Mouse (Mus musculus): ENCODE measurements around the gene Shisa9. TPM values are rescaled to one million over a fixed set of nuclear protein-coding genes. Genes with fewer than 3 reads are reported as not detected.
A peak's percentile ranks its signal among the peaks of the same experiment; 100 is the strongest.

The Shisa9 gene
- polyA plus RNA-seq, 1 experiment from 2014 or later, result 1.7 TPM

DNA sequence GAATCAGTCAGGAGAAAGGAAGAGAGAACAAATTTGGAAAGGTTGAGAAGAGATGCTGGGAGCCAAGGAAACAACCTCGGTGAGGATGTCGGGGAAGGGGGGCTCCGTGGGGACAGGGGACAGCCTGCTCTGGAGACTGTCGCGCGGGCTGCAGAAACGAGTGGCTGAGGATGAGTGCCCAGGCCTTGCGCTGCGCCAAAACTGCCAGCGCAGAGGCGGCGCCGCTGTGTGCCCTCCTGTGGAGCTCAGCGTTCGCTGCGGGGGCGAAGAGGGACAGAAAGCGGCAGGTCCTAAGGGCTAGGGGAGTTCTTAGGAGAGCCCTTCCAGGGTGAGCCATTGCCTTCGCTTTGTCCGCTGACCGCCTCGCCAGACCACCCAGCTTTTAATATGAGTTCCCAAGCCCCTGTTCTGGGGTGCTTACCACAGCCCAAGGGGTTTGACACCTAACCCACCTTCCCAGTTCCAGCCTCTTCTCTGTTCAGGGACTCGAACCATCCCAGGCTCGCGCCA is 752 bp upstream of the Shisa9 start:
- H3K9me3 ChIP-seq (ENCODE audit: control insufficient read depth, low read length), result no peaks in the 10 kb centered on the region
- no peak overlapping the region for H3K27ac ChIP-seq (ENCODE audit: low read length)
- peaks cover 64% of the 10 kb centered on the region for H3K27me3 ChIP-seq (ENCODE audit: control insufficient read depth, insufficient read depth, low read depth, low read length)
- H3K36me3 ChIP-seq (ENCODE audit: control insufficient read depth, insufficient read depth, low read length), result no peaks in the 10 kb centered on the region
- peak overlapping the region; percentile 95 for H3K4me2 ChIP-seq (ENCODE audit: low read depth, low read length)
- peak overlapping the region; percentile 22; the same call in 1 of the 2 replicates for H3K9ac ChIP-seq (ENCODE audit: low read length)
- peak overlapping the region; percentile 59 for H3K4me3 ChIP-seq (ENCODE audit: low read length)
- ATAC-seq (ENCODE audit: low read depth), result peak; percentile 15; the same call in 1 of the 2 replicates
- H3K4me1 ChIP-seq (replicated peaks; ENCODE audit: control insufficient read depth, insufficient read depth, low read length), result peaks cover 6% of the 10 kb centered on the region
- 3% methylated on average over 25 of the region's 25 CpGs for WGBS

DNA sequence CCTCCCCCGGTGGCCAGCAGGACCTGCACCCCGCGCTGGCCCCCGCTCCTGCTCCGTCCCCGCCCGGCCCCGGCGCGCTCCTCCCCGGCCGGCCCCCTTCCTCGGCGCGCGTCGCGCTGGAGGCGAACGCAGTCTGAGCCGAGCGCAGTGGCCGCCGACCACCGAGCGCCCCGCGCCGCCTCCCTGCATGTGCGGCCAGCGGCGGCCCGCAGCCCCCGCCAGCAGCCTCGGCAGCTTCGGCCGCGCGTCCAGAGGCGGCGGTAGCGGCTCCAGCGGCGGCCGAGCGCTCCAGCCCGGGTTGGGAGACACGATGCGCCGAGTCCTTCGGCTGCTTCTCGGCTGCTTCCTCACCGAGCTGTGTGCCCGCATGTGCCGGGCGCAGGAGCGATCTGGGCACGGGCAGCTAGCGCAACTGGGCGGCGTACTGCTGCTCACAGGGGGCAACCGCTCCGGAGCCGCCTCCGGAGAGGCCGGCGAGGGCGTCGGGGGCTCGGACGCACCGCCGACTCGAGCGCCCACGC is 418 bp downstream of the Shisa9 start:
- Histone ChIP-seq H3K27ac (ENCODE audit: low read length) (no peak overlapping the region), H3K27me3 (ENCODE audit: control insufficient read depth, insufficient read depth, low read depth, low read length) (peaks cover 64% of the 10 kb centered on the region), H3K36me3 (ENCODE audit: control insufficient read depth, insufficient read depth, low read length) (no peaks in the 10 kb centered on the region), H3K9me3 (ENCODE audit: control insufficient read depth, low read length) (no peaks in the 10 kb centered on the region), H3K4me2 (ENCODE audit: low read depth, low read length) (peak overlapping the region; percentile 95), H3K9ac (ENCODE audit: low read length) (peak overlapping the region; percentile 61), H3K4me3 (ENCODE audit: low read length) (peak overlapping the region; percentile 59), H3K4me1 (replicated peaks; ENCODE audit: control insufficient read depth, insufficient read depth, low read length) (peaks cover 6% of the 10 kb centered on the region)
- peak; percentile 74 for ATAC-seq (ENCODE audit: low read depth)
- 0% methylated on average over 49 of the region's 76 CpGs for WGBS

DNA sequence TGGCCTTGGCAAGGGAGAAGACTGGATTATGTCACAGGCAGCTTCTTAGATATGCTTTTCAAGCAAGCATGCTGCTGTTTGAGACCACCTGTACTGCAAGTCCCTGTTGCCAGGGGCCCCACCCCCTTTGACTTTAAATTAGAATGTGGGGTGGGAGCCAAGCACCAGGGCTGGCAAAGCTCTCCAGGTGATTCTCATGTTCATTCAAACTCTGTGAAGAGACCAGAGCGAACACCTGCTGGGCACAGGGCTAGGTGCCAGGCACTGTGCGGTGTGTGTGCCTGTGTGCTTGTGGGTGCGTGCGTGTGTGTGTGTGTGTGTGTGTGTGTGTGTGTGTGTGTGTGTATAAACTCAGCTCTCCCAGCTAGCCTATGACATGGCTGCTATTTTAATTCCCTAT is 3.1 kb downstream of the Shisa9 start:
- Histone ChIP-seq H3K4me1 (replicated peaks; ENCODE audit: control insufficient read depth, insufficient read depth, low read length) (peaks cover 6% of the 10 kb centered on the region), H3K27me3 (ENCODE audit: control insufficient read depth, insufficient read depth, low read depth, low read length) (peaks cover 52% of the 10 kb centered on the region), H3K36me3 (ENCODE audit: control insufficient read depth, insufficient read depth, low read length) (no peaks in the 10 kb centered on the region), H3K4me3 (ENCODE audit: low read length) (no peak overlapping the region), H3K27ac (ENCODE audit: low read length) (no peak overlapping the region), H3K9ac (ENCODE audit: low read length) (no peak overlapping the region), H3K4me2 (ENCODE audit: low read depth, low read length) (no peak overlapping the region), H3K9me3 (ENCODE audit: control insufficient read depth, low read length) (no peaks in the 10 kb centered on the region)
- no peak for ATAC-seq (ENCODE audit: low read depth)
- WGBS, result 83% methylated on average over 4 of the region's 4 CpGs

DNA sequence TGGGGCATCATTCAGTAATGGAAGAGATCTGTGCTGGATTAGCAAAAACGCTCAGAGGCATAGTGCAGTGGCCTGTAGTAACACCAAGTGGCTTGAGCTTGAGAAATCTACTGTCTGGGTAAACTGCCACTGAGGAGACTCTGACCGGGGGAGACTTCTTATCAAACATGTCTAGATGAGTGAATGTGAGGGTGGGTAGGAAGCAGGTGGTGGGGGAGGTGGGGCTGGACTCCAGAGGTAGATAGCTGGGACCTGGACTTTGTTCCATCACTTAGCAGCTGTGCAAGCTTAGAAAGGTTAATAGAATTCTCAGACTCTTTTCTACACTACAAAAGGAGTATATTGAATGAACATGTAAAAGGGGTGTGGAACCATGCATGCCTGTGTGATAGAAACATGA is 21.3 kb downstream of the Shisa9 start:
- H3K4me3 ChIP-seq (ENCODE audit: low read length), result no peak overlapping the region
- H3K9ac ChIP-seq (ENCODE audit: low read length), result no peak overlapping the region
- WGBS, result 61% methylated on average over 2 of the region's 2 CpGs
- H3K4me1 ChIP-seq (replicated peaks; ENCODE audit: control insufficient read depth, insufficient read depth, low read length), result no peaks in the 10 kb centered on the region
- no peaks in the 10 kb centered on the region for H3K9me3 ChIP-seq (ENCODE audit: control insufficient read depth, low read length)
- no peaks in the 10 kb centered on the region for H3K27me3 ChIP-seq (ENCODE audit: control insufficient read depth, insufficient read depth, low read depth, low read length)
- H3K27ac ChIP-seq (ENCODE audit: low read length), result no peak overlapping the region
- H3K36me3 ChIP-seq (ENCODE audit: control insufficient read depth, insufficient read depth, low read length), result no peaks in the 10 kb centered on the region
- no peak overlapping the region for H3K4me2 ChIP-seq (ENCODE audit: low read depth, low read length)
- ATAC-seq (ENCODE audit: low read depth), result no peak

DNA sequence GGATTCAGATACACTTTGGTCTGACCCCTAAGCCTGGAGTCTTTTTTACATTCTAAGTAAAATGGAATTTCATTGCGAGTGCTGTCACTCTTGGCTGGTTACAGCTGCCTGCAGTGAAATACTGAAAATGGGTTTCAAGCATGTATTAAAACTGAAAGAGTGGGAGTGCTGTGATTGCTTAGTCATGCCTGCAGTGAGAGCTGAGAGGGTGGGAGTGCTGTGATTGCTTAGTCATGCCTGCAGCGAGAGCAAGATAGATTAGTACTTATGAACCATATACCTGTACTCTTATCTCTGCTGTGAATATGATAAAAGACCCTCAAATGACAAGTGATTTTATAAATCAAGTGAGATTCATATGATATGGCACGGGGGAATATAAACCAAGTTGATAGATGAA is 26.2 kb downstream of the Shisa9 start:
- Histone ChIP-seq H3K36me3 (ENCODE audit: control insufficient read depth, insufficient read depth, low read length) (no peaks in the 10 kb centered on the region), H3K27me3 (ENCODE audit: control insufficient read depth, insufficient read depth, low read depth, low read length) (no peaks in the 10 kb centered on the region), H3K9ac (ENCODE audit: low read length) (no peak overlapping the region), H3K27ac (ENCODE audit: low read length) (no peak overlapping the region), H3K4me1 (replicated peaks; ENCODE audit: control insufficient read depth, insufficient read depth, low read length) (peaks cover 3% of the 10 kb centered on the region; the same call in 1 of the 2 replicates), H3K4me3 (ENCODE audit: low read length) (no peak overlapping the region), H3K4me2 (ENCODE audit: low read depth, low read length) (no peak overlapping the region), H3K9me3 (ENCODE audit: control insufficient read depth, low read length) (no peaks in the 10 kb centered on the region)
- WGBS, result 77% methylated on average over 3 of the region's 3 CpGs
- ATAC-seq (ENCODE audit: low read depth), result no peak

DNA sequence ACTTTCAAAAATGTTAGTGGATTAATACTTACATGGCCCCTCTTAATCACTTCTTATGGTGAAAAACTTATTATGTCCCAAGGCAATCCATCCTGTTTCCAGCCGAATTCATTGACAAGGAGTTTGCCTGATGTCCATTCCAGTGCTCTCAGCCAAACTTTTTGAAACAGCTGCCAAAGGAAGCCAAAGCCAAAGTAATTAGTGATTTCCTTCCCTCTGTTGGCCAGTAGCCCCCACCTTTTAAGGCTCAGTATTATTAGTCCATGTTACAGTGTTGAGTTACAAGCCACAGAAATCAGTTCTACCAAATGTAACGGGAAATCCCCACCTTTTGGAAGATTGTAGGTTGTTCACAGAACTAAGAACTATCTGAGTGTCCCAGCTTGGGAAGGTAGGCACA is 28.8 kb downstream of the Shisa9 start:
- Histone ChIP-seq H3K4me2 (ENCODE audit: low read depth, low read length) (no peak overlapping the region), H3K9ac (ENCODE audit: low read length) (no peak overlapping the region), H3K27ac (ENCODE audit: low read length) (peak overlapping the region; percentile 62), H3K27me3 (ENCODE audit: control insufficient read depth, insufficient read depth, low read depth, low read length) (no peaks in the 10 kb centered on the region), H3K9me3 (ENCODE audit: control insufficient read depth, low read length) (no peaks in the 10 kb centered on the region), H3K4me3 (ENCODE audit: low read length) (no peak overlapping the region), H3K36me3 (ENCODE audit: control insufficient read depth, insufficient read depth, low read length) (no peaks in the 10 kb centered on the region), H3K4me1 (replicated peaks; ENCODE audit: control insufficient read depth, insufficient read depth, low read length) (peaks cover 6% of the 10 kb centered on the region; the same call in 1 of the 2 replicates)
- WGBS, result 41% methylated on average over 2 of the region's 2 CpGs
- peak; percentile 87 for ATAC-seq (ENCODE audit: low read depth)

DNA sequence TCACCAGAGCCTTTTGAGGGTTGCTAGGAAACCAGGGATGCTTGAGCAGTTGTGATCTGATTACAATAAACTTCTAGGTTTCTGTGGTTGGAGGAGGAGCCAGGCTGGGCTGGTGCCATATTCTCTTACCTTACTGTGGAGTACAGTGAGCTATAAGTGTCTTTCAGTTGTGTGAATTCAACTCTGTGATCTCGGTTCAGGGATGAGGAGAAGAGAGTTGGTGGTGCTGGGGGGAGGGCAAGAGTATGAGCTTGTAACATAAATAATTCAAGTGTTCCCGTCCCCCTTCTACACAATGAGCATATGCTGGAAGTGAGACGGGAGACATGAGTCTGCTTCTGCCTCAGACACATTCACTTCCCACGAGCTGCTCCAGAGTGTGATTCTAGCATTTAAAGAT is 30.6 kb downstream of the Shisa9 start:
- no peak overlapping the region for H3K4me2 ChIP-seq (ENCODE audit: low read depth, low read length)
- H3K36me3 ChIP-seq (ENCODE audit: control insufficient read depth, insufficient read depth, low read length), result no peaks in the 10 kb centered on the region
- peaks cover 14% of the 10 kb centered on the region; the same call in 1 of the 2 replicates for H3K4me1 ChIP-seq (replicated peaks; ENCODE audit: control insufficient read depth, insufficient read depth, low read length)
- no peaks in the 10 kb centered on the region for H3K9me3 ChIP-seq (ENCODE audit: control insufficient read depth, low read length)
- H3K27me3 ChIP-seq (ENCODE audit: control insufficient read depth, insufficient read depth, low read depth, low read length), result no peaks in the 10 kb centered on the region
- 58% methylated on average over 4 of the region's 4 CpGs for WGBS
- ATAC-seq (ENCODE audit: low read depth), result no peak
- H3K27ac ChIP-seq (ENCODE audit: low read length), result no peak overlapping the region
- no peak overlapping the region for H3K9ac ChIP-seq (ENCODE audit: low read length)
- H3K4me3 ChIP-seq (ENCODE audit: low read length), result no peak overlapping the region

DNA sequence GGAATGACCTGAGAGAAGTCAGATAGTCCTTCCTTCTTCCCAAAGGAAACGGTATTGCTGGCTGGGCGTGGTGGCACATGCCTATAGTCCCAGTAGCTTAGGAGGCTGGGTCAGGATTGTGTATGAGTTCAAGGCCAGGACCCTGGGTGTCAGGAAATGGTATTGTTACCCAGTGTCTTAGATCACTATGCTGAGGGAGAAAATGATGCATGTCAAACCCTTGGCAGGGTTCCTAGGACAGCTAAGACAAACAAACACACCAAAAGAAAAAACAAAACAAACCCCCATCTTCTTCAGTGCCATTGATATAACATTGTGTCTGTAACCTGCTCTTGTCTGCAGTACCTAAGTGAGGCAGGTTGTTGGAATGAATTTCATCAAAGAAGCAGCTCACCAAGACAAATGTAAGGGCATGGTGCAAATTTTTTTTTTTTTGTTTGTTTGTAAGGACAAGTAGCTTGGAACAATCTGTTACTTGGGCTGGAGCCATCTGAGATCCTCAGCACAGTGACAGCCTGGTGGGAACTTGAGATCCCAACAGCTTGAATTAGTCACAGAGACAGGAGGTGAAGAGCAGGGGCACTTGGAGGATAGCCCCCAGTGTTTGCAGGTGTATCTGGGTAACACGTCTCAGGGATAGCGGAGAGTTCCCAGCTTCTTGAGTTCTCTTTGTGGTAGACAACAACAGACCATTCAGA is 34.2 kb downstream of the Shisa9 start:
- no peaks in the 10 kb centered on the region for H3K36me3 ChIP-seq (ENCODE audit: control insufficient read depth, insufficient read depth, low read length)
- no peaks in the 10 kb centered on the region for H3K27me3 ChIP-seq (ENCODE audit: control insufficient read depth, insufficient read depth, low read depth, low read length)
- no peaks in the 10 kb centered on the region for H3K9me3 ChIP-seq (ENCODE audit: control insufficient read depth, low read length)
- H3K4me1 ChIP-seq (replicated peaks; ENCODE audit: control insufficient read depth, insufficient read depth, low read length), result peaks cover 11% of the 10 kb centered on the region; the same call in 1 of the 2 replicates
- 63% methylated on average over 4 of the region's 4 CpGs for WGBS
- no peak overlapping the region for H3K27ac ChIP-seq (ENCODE audit: low read length)
- H3K4me3 ChIP-seq (ENCODE audit: low read length), result no peak overlapping the region
- H3K9ac ChIP-seq (ENCODE audit: low read length), result no peak overlapping the region
- ATAC-seq (ENCODE audit: low read depth), result peak; percentile 27; the same call in 1 of the 2 replicates
- no peak overlapping the region for H3K4me2 ChIP-seq (ENCODE audit: low read depth, low read length)

DNA sequence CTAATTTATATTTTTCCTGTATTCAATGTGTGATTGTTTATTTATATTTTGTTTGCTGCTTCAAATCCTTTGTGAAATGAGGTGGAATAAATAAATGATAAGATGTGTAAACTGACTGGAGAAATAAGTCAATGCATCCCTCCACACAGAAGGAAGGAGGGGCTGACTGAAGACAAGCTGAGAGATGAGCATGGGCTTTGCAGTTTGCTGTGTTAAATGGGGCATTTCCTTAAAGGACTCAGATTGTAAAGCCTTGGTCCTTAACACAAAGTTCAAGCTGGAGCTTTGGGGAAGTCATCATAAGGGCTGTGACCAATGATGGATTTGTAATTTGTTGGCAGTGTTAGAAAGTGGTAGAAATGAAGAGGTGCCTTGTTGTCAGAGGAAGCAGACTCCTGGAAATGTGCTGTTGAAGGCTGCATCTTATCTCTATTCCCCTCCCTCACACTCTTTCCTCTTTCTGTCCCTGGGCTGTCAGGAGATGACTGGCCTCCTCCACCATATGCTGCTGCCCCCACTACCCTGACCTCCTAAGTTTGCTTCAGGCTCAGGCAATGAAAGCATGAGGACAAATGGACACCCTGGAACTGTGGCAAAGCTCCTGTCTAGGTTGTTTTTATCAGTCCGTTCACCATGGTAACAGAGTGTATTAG is 36.3 kb downstream of the Shisa9 start:
- Histone ChIP-seq H3K9ac (ENCODE audit: low read length) (no peak overlapping the region), H3K27me3 (ENCODE audit: control insufficient read depth, insufficient read depth, low read depth, low read length) (no peaks in the 10 kb centered on the region), H3K4me3 (ENCODE audit: low read length) (no peak overlapping the region), H3K36me3 (ENCODE audit: control insufficient read depth, insufficient read depth, low read length) (no peaks in the 10 kb centered on the region), H3K27ac (ENCODE audit: low read length) (no peak overlapping the region), H3K9me3 (ENCODE audit: control insufficient read depth, low read length) (no peaks in the 10 kb centered on the region), H3K4me1 (replicated peaks; ENCODE audit: control insufficient read depth, insufficient read depth, low read length) (peaks cover 11% of the 10 kb centered on the region; the same call in 1 of the 2 replicates), H3K4me2 (ENCODE audit: low read depth, low read length) (no peak overlapping the region)
- peak; percentile 62 for ATAC-seq (ENCODE audit: low read depth)
- WGBS, result 39% methylated on average over 1 of the region's 1 CpGs

Measured in lung, embryonic 16.5 days (tissue).